Mouse (Mus musculus): ENCODE data around the gene Vmn1r206. TPM values are rescaled to one million over a fixed set of nuclear protein-coding genes. Genes with fewer than 3 reads are reported as not detected.
"Not testable (repeated sequence)": the region's sequence is repeated elsewhere in the genome, so short reads cannot be mapped to it uniquely, and the experiment has no call there.

Gene Vmn1r206
- polyA plus RNA-seq (2012; ENCODE audit: insufficient read depth, insufficient read length, missing spikeins) = 0.31 TPM in 1 of 2 replicates, not detected in the other

GRCm38 (mm10) chr13:22624151-22624550 lies at the start of gene Vmn1r206:
Gene Vmn1r206, minus strand, starts transcription at chr13:22624251.
- not testable (repeated sequence) for H3K4me1 ChIP-seq (ENCODE audit: control insufficient read depth, insufficient read depth, low read length); H3K27ac ChIP-seq (ENCODE audit: insufficient read depth, low read depth, low read length); H3K4me3 ChIP-seq (ENCODE audit: insufficient read depth, low read length)

DNA sequence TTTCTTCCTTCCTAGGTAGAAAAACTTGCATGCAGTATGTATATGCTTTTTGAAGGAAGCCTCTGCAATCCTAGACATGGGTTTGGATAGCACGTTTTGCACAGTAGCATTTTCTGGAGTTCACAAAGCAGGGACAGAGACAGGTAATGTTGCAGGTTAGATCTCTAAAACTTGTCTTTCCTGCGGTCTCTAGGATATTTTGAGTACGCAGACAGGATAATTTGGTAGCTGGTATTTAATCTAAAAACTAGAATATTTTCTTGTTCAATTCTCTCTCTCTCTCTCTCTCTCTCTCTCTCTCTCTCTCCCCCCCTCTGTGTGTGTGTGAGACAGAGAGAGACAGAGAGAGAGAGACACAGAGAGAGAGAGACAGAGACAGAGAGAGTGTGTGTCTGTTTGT lies 31.2 kb downstream of the Vmn1r206 start, which contains the start of gene Vmn1r205:
Gene Vmn1r205, minus strand, starts transcription at position 101 of the 400 bp plus-strand sequence.
- Histone ChIP-seq H3K4me1 (ENCODE audit: control insufficient read depth, insufficient read depth, low read length) (no peaks in the 10 kb centered on the region), H3K4me3 (ENCODE audit: insufficient read depth, low read length) (no peak within 1 kb of the TSS), H3K27ac (ENCODE audit: insufficient read depth, low read depth, low read length) (no peak within 1 kb of the TSS)
- no peak for TF ChIP-seq CTCF (IDR thresholded peaks at IDR 0.05; ENCODE audit: low read depth, low read length)
- TF ChIP-seq POLR2A (IDR thresholded peaks at IDR 0.05; ENCODE audit: borderline replicate concordance, low read depth, low read length) = no peak

DNA sequence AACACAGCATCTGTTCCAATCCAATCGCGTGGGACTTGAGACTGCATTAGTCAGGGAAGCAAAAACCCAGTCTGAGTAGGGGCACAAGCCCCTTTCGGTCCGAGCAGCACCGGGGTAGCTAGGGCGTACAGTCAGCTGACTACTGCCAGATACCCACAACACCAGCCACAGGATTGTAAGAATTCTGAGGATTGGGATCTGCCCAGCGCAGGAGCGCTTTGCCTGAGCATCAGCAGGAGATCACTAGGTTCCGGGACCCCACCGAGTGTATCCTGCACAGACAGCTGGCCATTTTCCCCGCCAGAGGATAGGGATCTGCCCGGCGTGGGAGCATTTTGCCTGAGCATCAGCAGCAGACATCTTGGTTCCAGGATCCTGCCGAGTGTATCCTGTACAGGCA lies 40.7 kb downstream of the Vmn1r206 start:
- H3K27ac ChIP-seq (ENCODE audit: insufficient read depth, low read depth, low read length); H3K4me3 ChIP-seq (ENCODE audit: insufficient read depth, low read length); H3K4me1 ChIP-seq (ENCODE audit: control insufficient read depth, insufficient read depth, low read length): not testable (repeated sequence)

- H3K27ac ChIP-seq (ENCODE audit: insufficient read depth, low read depth, low read length); H3K4me3 ChIP-seq (ENCODE audit: insufficient read depth, low read length); H3K4me1 ChIP-seq (ENCODE audit: control insufficient read depth, insufficient read depth, low read length): not testable (repeated sequence)
Observed at GRCm38 (mm10) chr13:22574911-22575310, 49.1 kb downstream of the Vmn1r206 start.

Other genes starting within 250 kb of the Vmn1r206 start
- gene Vmn1r199, start 244.4 kb downstream of the Vmn1r206 start, polyA plus RNA-seq (2012; ENCODE audit: insufficient read depth, insufficient read length, missing spikeins) = not detected in 2 replicates
- not detected in 2 replicates for gene Vmn1r200, start 233.9 kb downstream of the Vmn1r206 start, polyA plus RNA-seq (2012; ENCODE audit: insufficient read depth, insufficient read length, missing spikeins)
- gene Vmn1r201, start 152.3 kb downstream of the Vmn1r206 start, polyA plus RNA-seq (2012; ENCODE audit: insufficient read depth, insufficient read length, missing spikeins) = not detected in 2 replicates
- gene Vmn1r202, start 118.9 kb downstream of the Vmn1r206 start, polyA plus RNA-seq (2012; ENCODE audit: insufficient read depth, insufficient read length, missing spikeins) = not detected in 2 replicates
- not detected in 2 replicates for gene Vmn1r203, start 106.1 kb downstream of the Vmn1r206 start, polyA plus RNA-seq (2012; ENCODE audit: insufficient read depth, insufficient read length, missing spikeins)
- gene Vmn1r204, start 71.1 kb downstream of the Vmn1r206 start, polyA plus RNA-seq (2012; ENCODE audit: insufficient read depth, insufficient read length, missing spikeins) = not detected in 2 replicates
- not detected in 2 replicates for gene Vmn1r205, start 31.3 kb downstream of the Vmn1r206 start, polyA plus RNA-seq (2012; ENCODE audit: insufficient read depth, insufficient read length, missing spikeins)
- gene Vmn1r207-ps, start 105.4 kb upstream of the Vmn1r206 start, polyA plus RNA-seq (2012; ENCODE audit: insufficient read depth, insufficient read length, missing spikeins) = 0.20 TPM in 1 of 2 replicates, not detected in the other
- gene Vmn1r208, start 153.1 kb upstream of the Vmn1r206 start, polyA plus RNA-seq (2012; ENCODE audit: insufficient read depth, insufficient read length, missing spikeins) = 0.33 TPM in 1 of 2 replicates, not detected in the other
- gene Vmn1r209, start 185.4 kb upstream of the Vmn1r206 start, polyA plus RNA-seq (2012; ENCODE audit: insufficient read depth, insufficient read length, missing spikeins) = not detected in 2 replicates
- gene Vmn1r210, start 207.1 kb upstream of the Vmn1r206 start, polyA plus RNA-seq (2012; ENCODE audit: insufficient read depth, insufficient read length, missing spikeins) = not detected in 2 replicates
- gene Vmn1r211, start 233.3 kb upstream of the Vmn1r206 start, polyA plus RNA-seq (2012; ENCODE audit: insufficient read depth, insufficient read length, missing spikeins) = not detected in 2 replicates

All from bone marrow macrophage, adult 2 months (primary cell).